Mouse (Mus musculus) embryonic fibroblast, embryonic 13.5 days (primary cell): Measurements from ENCODE around the gene Aar2. TPM values are rescaled to one million over a fixed set of nuclear protein-coding genes. Genes with fewer than 3 reads are reported as not detected.

Source experiments
- H3K27ac ChIP-seq: 2 replicates; pipeline ENCODE4 v1.5.1; 2012; ENCODE audit warnings: low read length, control low read depth, inconsistent platforms; ENCODE audit not compliant: insufficient read depth
- H3K4me1 ChIP-seq: 2 replicates; pipeline ENCODE4 v1.6.1; 2011; ENCODE audit warnings: low read length; ENCODE audit not compliant: control insufficient read depth, insufficient read depth
- H3K4me3 ChIP-seq: 2 replicates; pipeline ENCODE4 v1.5.1; 2011; ENCODE audit warnings: mild to moderate bottlenecking, control low read depth, low read length; ENCODE audit not compliant: insufficient read depth
- CTCF ChIP-seq: IDR thresholded peaks from 2 replicates; pipeline ENCODE4 v1.5.1; 2011; ENCODE audit warnings: mild to moderate bottlenecking, control low read depth, low read length, moderate library complexity, borderline replicate concordance; ENCODE audit not compliant: insufficient read depth
- POLR2A ChIP-seq: IDR thresholded peaks from 2 replicates; pipeline ENCODE4 v1.6.1; 2011; ENCODE audit warnings: low read depth, mild to moderate bottlenecking, control low read depth, low read length, moderate library complexity
- polyA plus RNA-seq: library from polyadenylated mRNA; stranded (reverse); fragments of >200 nt; gene quantifications from 2 replicates; pipeline ENCODE4 v1.2.4, GENCODE M21; 2011; ENCODE audit warnings: low read depth; ENCODE audit not compliant: missing spikeins, insufficient read length

The Aar2 gene
- polyA plus RNA-seq, 1 experiment: 14.1 TPM

GRCm38 (mm10) chr2:156614661-156615654 lies 67.6 kb downstream of the Aar2 start:
- H3K4me1 ChIP-seq: no peaks in the 10 kb centered on the region
- TF ChIP-seq CTCF (no peak), POLR2A (no peak)
- no peak overlapping the region for H3K27ac ChIP-seq
- H3K4me3 ChIP-seq: no peak overlapping the region

DNA sequence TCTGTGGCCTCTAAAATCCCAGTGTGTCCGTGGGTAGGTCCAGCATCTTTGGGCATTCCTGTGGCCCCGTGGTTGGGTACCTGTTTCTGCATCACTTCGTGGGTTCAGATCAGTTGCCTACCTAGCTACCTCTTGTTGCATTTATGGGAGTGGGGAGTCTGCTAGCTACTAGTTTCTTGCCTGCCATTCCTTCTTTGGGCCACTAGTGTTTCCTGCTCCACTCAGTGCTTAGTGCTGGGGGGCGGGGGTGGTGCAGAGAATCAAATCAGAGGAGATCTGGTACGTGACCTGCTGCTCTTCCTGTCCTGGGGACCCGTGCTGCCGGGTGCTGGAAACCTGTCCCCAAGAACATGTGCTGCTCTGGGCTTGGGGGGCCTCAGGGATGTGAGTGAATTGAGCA lies 69.1 kb downstream of the Aar2 start:
- Histone ChIP-seq H3K4me3 (no peak overlapping the region), H3K27ac (no peak overlapping the region), H3K4me1 (no peaks in the 10 kb centered on the region)
- no peak for TF ChIP-seq POLR2A

DNA sequence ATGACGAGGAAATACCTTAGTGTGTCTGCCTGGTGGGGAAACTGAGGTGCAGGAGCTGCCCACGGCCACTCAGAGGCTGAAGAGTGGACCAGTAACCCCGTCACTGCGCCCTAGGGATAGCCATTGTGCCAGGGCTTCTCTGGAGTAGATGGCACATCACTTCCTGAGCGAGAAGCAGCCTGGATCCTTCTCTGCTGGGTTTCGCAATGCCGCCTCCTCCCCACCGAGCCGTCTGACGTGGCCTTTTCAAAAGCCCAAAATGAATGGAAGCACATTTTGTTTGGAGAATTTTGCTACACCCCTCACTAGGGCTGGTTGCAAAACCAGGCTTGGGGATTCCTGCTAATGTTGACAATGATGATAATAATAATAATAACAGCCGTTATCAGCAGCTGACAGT lies 70.2 kb downstream of the Aar2 start:
- Histone ChIP-seq H3K4me3 (no peak overlapping the region), H3K27ac (no peak overlapping the region), H3K4me1 (no peaks in the 10 kb centered on the region)
- TF ChIP-seq POLR2A (no peak), CTCF (no peak)

Other genes with a start within 250 kb of the Aar2 start
- 1.3 and 3.4 TPM in 2 replicates for gene Cnbd2, start 235.3 kb upstream of the Aar2 start, polyA plus RNA-seq
- gene Scand1, start 234.9 kb upstream of the Aar2 start, polyA plus RNA-seq: 16.3 and 23.3 TPM in 2 replicates
- gene Epb41l1, start 126.7 kb upstream of the Aar2 start, polyA plus RNA-seq: 33.6 and 35.5 TPM in 2 replicates
- 58.4 and 71.4 TPM in 2 replicates for gene Dlgap4, start 66.1 kb downstream of the Aar2 start, polyA plus RNA-seq
- gene Myl9, start 227.8 kb downstream of the Aar2 start, polyA plus RNA-seq: 830 and 1,112 TPM in 2 replicates